Mouse (Mus musculus): ENCODE measurements at regions not wholly inside any gene's neighbourhood (a gene's known extent, or its start where the extent isn't known, plus 50 kb on each side); places are given as distances from the start of the nearest gene placed in this dataset.

GRCm38 (mm10) chr4:53386309-53386708, 53.9 kb upstream of the Slc44a1 start:
- DNase-seq: peak; percentile 11 to 24
- intact Hi-C loops (cut with DNase I): no loop called here

GRCm38 (mm10) chr4:53384761-53385160, 55.5 kb upstream of the Slc44a1 start:
- intact Hi-C loops (cut with DNase I): loop anchor here (5.0 kb wide), 3 partner anchors 68 to 208 kb away; no protein-coding TSS in a partner anchor

GRCm38 (mm10) chr4:53384104-53384503, 56.1 kb upstream of the Slc44a1 start:
- intact Hi-C loops (cut with DNase I): loop anchor here (5.0 kb wide), 3 partner anchors 68 to 208 kb away; no protein-coding TSS in a partner anchor
- no peak for DNase-seq

More at GRCm38 (mm10) chr4:53384761-53385160, 55.5 kb upstream of the Slc44a1 start:
- peak; percentile 85 to 93 for DNase-seq

GRCm38 (mm10) chr4:53382012-53382411, 58.2 kb upstream of the Slc44a1 start:
- DNase-seq: no peak
- intact Hi-C loops (cut with DNase I): loop anchor here (5.0 kb wide), 3 partner anchors 70 to 210 kb away; no protein-coding TSS in a partner anchor

- DNase-seq: no peak
- intact Hi-C loops (cut with DNase I): loop anchor here (5.0 kb wide), 3 partner anchors 72 to 212 kb away; no protein-coding TSS in a partner anchor
These were observed 60.4 kb upstream of the Slc44a1 start for GRCm38 (mm10) chr4:53379855-53380254.

GRCm38 (mm10) chr4:53376995-53377394, 63.2 kb upstream of the Slc44a1 start:
- no peak for DNase-seq
- intact Hi-C loops (cut with DNase I): no loop called here

GRCm38 (mm10) chr4:53356374-53356773, 83.8 kb upstream of the Slc44a1 start:
- intact Hi-C loops (cut with DNase I): no loop called here
- no peak for DNase-seq

GRCm38 (mm10) chr4:53354961-53355360, 85.3 kb upstream of the Slc44a1 start:
- peak; percentile 47 to 52 for DNase-seq
- intact Hi-C loops (cut with DNase I): loop anchor here (1.0 to 5.0 kb wide), 2 partner anchors 245 to 323 kb away; no protein-coding TSS in a partner anchor

GRCm38 (mm10) chr4:53353399-53354090, 86.7 kb upstream of the Slc44a1 start:
- peak; percentile 36 to 37 for DNase-seq
- intact Hi-C loops (cut with DNase I): loop anchor here (1.0 to 5.0 kb wide), 4 partner anchors 129 to 321 kb away; no protein-coding TSS in a partner anchor

GRCm38 (mm10) chr4:53351104-53351607, 89.1 kb upstream of the Slc44a1 start:
- intact Hi-C loops (cut with DNase I): loop anchor here (2.0 to 5.0 kb wide), 2 partner anchors 36 to 319 kb away; no protein-coding TSS in a partner anchor

GRCm38 (mm10) chr4:53345346-53345745, 94.9 kb upstream of the Slc44a1 start:
- no peak for DNase-seq

More at GRCm38 (mm10) chr4:53351104-53351607, 89.1 kb upstream of the Slc44a1 start:
- no peak for DNase-seq

GRCm38 (mm10) chr4:53344546-53344945, 95.7 kb upstream of the Slc44a1 start:
- intact Hi-C loops (cut with DNase I): no loop called here
- DNase-seq: no peak

More at GRCm38 (mm10) chr4:53345346-53345745, 94.9 kb upstream of the Slc44a1 start:
- intact Hi-C loops (cut with DNase I): no loop called here

- DNase-seq: no peak
- intact Hi-C loops (cut with DNase I): no loop called here
These were observed 99.0 kb upstream of the Slc44a1 start for GRCm38 (mm10) chr4:53341181-53341580.

GRCm38 (mm10) chr4:53340021-53340667, 100.1 kb upstream of the Slc44a1 start:
- intact Hi-C loops (cut with DNase I): no loop called here
- no peak for DNase-seq

GRCm38 (mm10) chr4:53339125-53340020, 100.8 kb upstream of the Slc44a1 start:
- intact Hi-C loops (cut with DNase I): loop anchor here (5.0 kb wide), 1 partner anchor 122 kb away; no protein-coding TSS in a partner anchor
- peak; percentile 47 to 55 for DNase-seq

- intact Hi-C loops (cut with DNase I): loop anchor here (5.0 kb wide), 1 partner anchor 121 kb away; no protein-coding TSS in a partner anchor
- DNase-seq: no peak
These were observed 101.7 kb upstream of the Slc44a1 start for GRCm38 (mm10) chr4:53338479-53338878.

- peak; percentile 61 to 66 for DNase-seq
- intact Hi-C loops (cut with DNase I): loop anchor here (5.0 kb wide), 1 partner anchor 120 kb away; no protein-coding TSS in a partner anchor
These were observed 102.4 kb upstream of the Slc44a1 start for GRCm38 (mm10) chr4:53337784-53338183.

- intact Hi-C loops (cut with DNase I): no loop called here
- peak; percentile 34 to 42 for DNase-seq
These were observed 112.6 kb upstream of the Slc44a1 start for GRCm38 (mm10) chr4:53327382-53328165.

GRCm38 (mm10) chr4:53323838-53324237, 116.4 kb upstream of the Slc44a1 start:
- DNase-seq: no peak
- intact Hi-C loops (cut with DNase I): no loop called here

All from heart, postnatal 10 days (tissue).